Mouse (Mus musculus): ENCODE measurements around the gene Samd7.

Samd7 gene

DNA sequence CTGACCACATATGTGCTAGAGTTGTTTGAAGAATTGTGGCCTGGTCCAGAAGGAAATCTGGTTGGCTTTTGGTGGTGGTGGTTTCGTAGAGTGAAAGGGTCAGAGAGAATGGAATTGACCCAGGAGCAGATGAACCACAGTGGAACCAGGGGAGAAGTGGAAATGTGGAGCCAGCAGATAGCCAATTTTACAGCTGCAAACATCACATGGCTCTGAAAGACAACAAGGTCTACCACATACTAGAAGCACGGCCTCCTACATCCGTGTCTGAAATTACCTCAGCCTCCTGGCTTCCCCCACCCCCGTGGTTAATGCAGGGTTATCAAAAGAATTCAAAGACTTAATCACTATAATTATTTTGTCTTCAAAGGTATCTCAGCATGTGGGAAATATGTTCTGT is 18.8 kb downstream of the Samd7 start:
- no peak for DNase-seq (ENCODE audit: low read depth, low spot score)

DNA sequence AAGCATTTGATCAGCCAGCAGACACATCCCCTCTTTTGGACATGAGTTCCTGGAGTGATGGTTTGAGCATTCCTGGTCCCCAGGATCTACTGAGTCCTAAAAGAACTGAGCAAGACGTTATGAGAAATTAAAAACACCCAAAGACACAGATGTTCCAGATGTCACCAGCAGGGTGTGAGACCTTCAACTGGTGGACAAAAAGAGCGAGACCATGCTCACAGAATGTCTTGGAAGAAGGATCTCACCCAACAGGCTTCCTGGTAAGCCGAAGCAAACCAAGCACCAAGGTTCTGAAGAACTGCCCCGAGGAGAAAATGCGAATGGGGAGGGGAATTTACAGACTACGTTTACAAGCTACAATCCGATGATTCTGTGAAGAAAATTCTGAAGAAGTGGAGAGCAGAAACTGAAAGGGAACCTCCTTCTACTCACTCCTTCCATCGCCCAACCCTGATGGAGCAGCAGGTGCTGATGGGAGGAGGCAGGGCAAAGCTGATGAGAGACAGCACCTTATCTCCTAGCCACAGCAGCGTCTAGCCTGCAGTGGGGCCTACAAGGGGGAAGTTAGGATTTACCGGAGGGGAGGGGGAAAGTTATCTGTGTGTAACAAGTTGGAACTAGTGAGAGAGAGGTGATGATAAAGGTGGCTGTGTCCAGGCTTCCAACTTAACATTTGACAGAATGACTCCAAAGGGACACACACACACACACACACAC is 19.4 kb downstream of the Samd7 start:
- no peak for DNase-seq (ENCODE audit: low read depth, low spot score)

DNA sequence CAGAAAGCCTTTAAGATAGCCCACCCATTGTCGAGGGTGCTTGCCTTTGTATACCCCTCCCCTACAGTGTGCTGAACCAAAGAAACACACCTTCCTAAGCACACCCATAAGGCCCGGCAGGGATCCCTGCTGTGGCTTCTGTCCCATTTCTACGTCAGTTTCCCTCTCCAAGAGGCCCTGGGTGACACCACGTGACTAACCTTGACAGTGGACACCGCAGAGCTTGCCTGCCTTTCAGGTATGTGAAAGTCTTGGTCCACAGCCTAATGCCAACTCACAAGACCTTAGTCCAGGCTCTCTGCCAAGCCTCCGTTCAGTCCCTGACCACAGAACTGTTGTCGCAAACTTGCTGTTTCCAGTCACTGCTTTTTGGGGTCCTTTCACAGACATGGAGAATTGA is 20.1 kb downstream of the Samd7 start:
- DNase-seq (ENCODE audit: low read depth, low spot score) = no peak

DNA sequence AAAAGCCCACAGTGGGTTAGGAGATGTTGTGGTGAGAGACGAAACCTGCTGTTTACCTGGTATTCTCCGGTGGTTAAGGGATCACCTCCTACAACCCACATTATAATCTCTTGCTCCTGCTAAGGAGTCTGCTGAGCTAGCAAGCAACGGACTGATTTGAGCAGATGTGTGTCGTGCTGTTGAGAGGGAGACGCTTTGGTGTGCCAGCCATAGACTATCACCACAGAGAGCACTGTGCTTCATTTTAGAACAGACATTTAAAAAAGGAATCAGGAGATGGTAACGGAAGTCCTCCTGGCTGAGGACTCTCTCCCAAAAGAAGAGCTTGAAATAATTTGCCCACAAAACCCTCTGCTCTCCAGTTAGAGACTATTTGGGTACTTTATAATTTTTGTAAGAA is 21.2 kb downstream of the Samd7 start:
- no peak for DNase-seq (ENCODE audit: low read depth, low spot score)

DNA sequence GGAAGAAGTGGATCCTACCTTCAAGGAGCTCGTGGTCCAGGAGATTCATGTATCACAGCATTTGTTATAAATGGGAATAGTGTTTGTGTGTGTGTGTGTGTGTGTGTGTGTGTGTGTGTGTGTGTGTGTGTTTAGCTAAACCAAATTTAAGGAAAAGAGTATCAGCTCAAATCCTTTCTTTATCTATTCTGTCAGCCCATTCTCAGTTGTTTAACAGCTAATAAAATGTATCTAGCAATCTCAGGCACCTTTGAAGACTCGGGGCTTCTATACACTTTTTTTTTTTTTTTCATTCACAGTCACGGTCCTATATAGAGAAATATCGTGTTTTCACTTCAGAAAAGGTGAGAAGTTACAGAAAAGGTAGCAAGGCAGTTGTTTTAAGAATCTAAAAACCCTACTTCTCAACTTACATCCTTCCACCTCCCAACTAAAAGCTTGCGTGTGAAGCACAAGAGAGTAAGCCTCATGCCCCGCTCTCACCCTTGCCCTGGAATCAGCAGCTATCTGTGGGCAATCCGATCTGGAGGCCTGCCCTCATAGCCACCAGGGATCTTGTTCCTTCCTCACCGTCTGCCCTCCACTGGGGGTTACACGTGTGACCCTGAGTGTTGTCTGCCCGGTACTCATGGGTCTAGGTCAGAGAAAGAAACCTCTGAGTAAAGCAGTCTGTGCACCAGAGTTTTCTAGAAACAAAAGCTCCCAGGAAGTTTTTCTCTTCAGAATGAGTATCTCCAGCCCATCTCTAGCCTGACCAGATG is 23.8 kb downstream of the Samd7 start:
- DNase-seq (ENCODE audit: low read depth, low spot score) = no peak

- DNase-seq (ENCODE audit: low read depth, low spot score) = no peak
Measured at GRCm38 (mm10) chr3:30771560-30771959, 25.5 kb downstream of the Samd7 start.

- no peak for DNase-seq (ENCODE audit: low read depth, low spot score)
Measured at GRCm38 (mm10) chr3:30772631-30773030, 26.5 kb downstream of the Samd7 start.

DNA sequence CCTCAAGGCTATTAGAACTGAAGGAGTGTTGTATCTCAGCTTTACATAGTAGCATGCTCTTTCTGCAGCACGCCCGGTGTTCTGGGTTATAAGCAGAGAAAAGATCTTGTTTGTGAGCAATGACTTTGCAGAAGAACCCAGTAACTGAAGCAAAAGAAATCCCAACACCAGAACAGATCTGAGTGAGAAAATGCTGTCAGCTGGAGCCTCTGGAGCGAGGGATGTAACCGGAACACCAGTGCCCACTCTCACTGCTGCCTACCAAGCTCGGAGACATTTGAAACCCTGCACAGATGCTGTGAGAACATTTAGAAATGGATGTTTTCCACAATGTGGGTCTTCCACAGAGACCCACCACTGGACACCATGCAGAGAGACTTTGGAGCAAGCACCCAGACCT is 28.6 kb downstream of the Samd7 start:
- no peak for DNase-seq (ENCODE audit: low read depth, low spot score)

DNA sequence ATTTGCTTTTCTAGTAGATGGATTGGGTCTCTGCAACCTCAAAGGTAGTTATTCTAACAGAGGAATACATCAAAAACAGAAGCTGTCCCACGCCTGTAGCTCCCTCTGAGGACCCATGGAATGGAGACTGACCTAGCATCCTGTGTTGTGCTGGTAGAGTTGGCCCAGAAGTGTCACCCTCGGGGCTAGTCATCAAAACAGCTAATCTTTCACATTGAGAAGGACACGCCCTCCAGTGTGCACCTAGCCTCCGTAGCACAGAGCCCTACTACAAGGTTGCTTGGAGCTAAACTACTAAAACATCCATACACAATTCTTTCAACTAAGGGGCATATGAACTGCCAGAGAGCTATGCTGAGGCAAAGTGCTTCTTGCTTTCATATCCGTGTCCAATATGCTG is 31.9 kb downstream of the Samd7 start:
- no peak for DNase-seq (ENCODE audit: low read depth, low spot score)

GRCm38 (mm10) chr3:30788531-30788930 is 42.4 kb downstream of the Samd7 start:
- no peak for DNase-seq (ENCODE audit: low read depth, low spot score)

DNA sequence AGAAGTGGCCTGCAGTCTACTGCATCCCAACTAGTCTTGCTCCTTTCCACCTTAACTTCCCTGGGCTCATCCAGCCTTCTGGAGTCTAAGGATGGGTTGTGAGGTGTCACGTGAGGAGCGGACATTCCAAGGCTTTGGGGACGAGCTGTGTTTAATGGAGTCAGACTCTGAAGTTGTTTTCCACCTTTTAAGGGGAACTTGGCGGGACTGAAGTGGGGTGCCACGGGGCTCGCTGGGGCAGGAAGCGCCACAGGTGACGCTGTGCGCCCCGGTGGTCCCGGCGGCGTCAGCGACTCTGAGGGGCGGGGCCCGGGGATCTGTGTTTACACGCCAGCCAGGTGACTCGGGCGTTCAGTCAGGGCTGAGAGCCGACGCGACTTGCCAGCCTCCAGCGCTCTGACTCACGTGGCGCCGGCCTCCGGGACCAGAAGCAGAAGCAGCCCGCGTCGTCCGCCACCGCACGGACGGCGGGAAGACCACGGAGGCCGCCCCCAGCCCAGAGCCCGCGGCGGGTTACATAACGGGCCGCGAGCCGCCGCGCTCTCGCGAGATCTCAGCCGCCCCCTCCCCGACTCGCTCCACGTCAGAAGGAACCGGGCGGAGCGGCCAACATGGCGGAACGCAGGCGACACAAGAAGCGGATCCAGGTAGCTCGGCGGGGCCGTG is 46.8 kb downstream of the Samd7 start, which contains the start of gene Sec62:
Sec62 (plus strand) TSS at position 139 of the 666 bp plus-strand sequence.
- peak; percentile 96 for DNase-seq (ENCODE audit: low read depth, low spot score)

DNA sequence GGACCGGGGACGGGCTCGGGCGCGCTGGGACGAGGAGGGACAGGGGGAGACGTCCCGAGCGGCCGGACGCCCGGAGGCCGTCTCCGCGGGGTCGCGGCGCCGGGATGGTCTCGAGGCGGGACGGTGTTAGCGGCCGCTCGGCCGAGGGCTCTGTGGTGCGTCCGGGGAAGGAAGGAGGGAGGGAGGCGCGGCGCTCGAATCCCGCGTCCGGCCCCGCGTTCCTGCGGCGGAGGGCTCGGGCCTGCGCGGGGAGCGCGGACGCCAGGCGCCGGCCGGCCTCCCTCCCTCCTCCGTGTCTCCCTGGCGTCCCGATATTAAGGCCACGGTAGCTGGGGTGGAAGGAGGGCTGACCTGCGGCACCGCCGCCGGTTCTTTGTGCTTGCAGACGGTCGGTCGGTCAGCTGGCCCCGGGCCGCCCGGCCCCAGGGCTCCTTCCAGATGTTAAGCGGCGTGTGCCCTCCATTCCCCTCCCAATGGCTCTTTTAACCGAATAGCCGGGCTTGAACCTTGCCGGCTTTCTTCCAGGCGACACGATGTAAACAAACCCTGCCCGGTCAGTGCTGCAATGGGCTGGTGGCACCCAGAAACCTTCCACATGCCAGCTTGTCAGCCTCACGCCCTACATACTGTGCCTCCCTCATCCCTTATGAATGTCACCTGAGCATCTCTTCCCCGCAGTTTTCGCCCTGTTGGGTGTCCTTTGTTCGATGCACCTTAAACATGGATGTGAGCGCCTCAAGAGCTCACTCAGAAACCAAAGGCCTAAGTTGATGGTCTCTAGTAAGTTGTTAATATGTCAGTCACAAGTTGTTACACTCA is 47.5 kb downstream of the Samd7 start:
- DNase-seq (ENCODE audit: low read depth, low spot score) = peak; percentile 50

GRCm38 (mm10) chr3:30802171-30802570 is 56.1 kb downstream of the Samd7 start:
- no peak for DNase-seq (ENCODE audit: low read depth, low spot score)

- DNase-seq (ENCODE audit: low read depth, low spot score) = no peak
Measured at GRCm38 (mm10) chr3:30812881-30813280, 66.8 kb downstream of the Samd7 start.

Measured in CD4-positive helper T cell, adult 2 months (primary cell).